Mouse (Mus musculus) MEL (cell line): ENCODE measurements around the gene Arid1b. TPM values are rescaled to one million over a fixed set of nuclear protein-coding genes. Genes with fewer than 3 reads are reported as not detected.

Source experiments
- DNase-seq: peaks from one replicate; pipeline ENCODE4 v3.0.0; 2011; ENCODE audit warnings: low read depth, low spot score
- H3K27ac ChIP-seq: 2 replicates; pipeline ENCODE4 v1.5.1; 2012; ENCODE audit warnings: low read depth, mild to moderate bottlenecking, control low read depth, low read length, moderate library complexity; ENCODE audit not compliant: control insufficient read depth
- H3K27me3 ChIP-seq, 2 experiments: fragments of 150-350 bp in 1 of 2; sonication (generic) in 1 of 2; 2 replicates each; pipeline ENCODE4 v1.6.1; 2012; ENCODE audit warnings: low read length in 2 of 2, mild to moderate bottlenecking in 2 of 2, improper control_type of control experiment in 1 of 2, moderate library complexity in 1 of 2; ENCODE audit not compliant: insufficient read depth in 2 of 2, control insufficient read depth in 1 of 2
- H3K36me3 ChIP-seq, 2 experiments: 2 replicates each; pipeline ENCODE4 v1.6.1; 2012 to 2014; ENCODE audit warnings: low read length in 2 of 2, improper control_type of control experiment in 1 of 2, inconsistent platforms in 1 of 2, mild to moderate bottlenecking in 1 of 2; ENCODE audit not compliant: insufficient read depth in 2 of 2, control insufficient read depth in 1 of 2
- H3K4me1 ChIP-seq, 2 experiments: fragments of 150-350 bp in 1 of 2; sonication (generic) in 1 of 2; 2 replicates each; pipeline ENCODE4 v1.6.1; 2012; ENCODE audit warnings: low read length in 2 of 2, improper control_type of control experiment in 1 of 2, mild to moderate bottlenecking in 1 of 2; ENCODE audit not compliant: insufficient read depth in 2 of 2, control insufficient read depth in 1 of 2
- H3K4me3 ChIP-seq, 2 experiments: fragments of 150-350 bp in 1 of 2; sonication (generic) in 1 of 2; 2 replicates each; pipeline ENCODE4 v1.5.1; 2012; ENCODE audit warnings: low read depth in 2 of 2, low read length in 2 of 2, mild to moderate bottlenecking in 2 of 2, moderate library complexity in 2 of 2, control low read depth in 1 of 2, improper control_type of control experiment in 1 of 2; ENCODE audit not compliant: control insufficient read depth in 1 of 2, insufficient read depth in 1 of 2
- H3K79me2 ChIP-seq: 2 replicates; pipeline ENCODE4 v1.6.1; 2012; ENCODE audit warnings: mild to moderate bottlenecking, low read length, moderate library complexity; ENCODE audit not compliant: control insufficient read depth, poor library complexity, insufficient read depth
- H3K9ac ChIP-seq: 2 replicates; pipeline ENCODE4 v1.6.1; 2012; ENCODE audit warnings: low read depth, mild to moderate bottlenecking, control low read depth, low read length, moderate library complexity; ENCODE audit not compliant: control insufficient read depth, poor library complexity, severe bottlenecking
- H3K9me3 ChIP-seq: fragments of 150-350 bp; sonication (generic); replicated peaks from 2 replicates; pipeline ENCODE4 v1.6.1; 2012; ENCODE audit warnings: mild to moderate bottlenecking, low read length, improper control_type of control experiment, moderate library complexity; ENCODE audit not compliant: insufficient read depth
- BHLHE40 ChIP-seq: IDR thresholded peaks from 2 replicates; pipeline ENCODE4 v1.6.1; 2012; ENCODE audit warnings: low read depth, mild to moderate bottlenecking, inconsistent platforms, low read length, improper control_type of control experiment, borderline replicate concordance
- ETS1 ChIP-seq: IDR thresholded peaks from 2 replicates; pipeline ENCODE4 v1.6.1; 2012; ENCODE audit warnings: low read depth, mild to moderate bottlenecking, inconsistent platforms, low read length, improper control_type of control experiment, moderate library complexity
- GABPA ChIP-seq: IDR thresholded peaks from 2 replicates; pipeline ENCODE4 v1.6.1; 2012; ENCODE audit warnings: low read depth, mild to moderate bottlenecking, inconsistent platforms, low read length, improper control_type of control experiment, moderate library complexity
- GATA1 ChIP-seq: IDR thresholded peaks from 2 replicates; pipeline ENCODE4 v1.6.1; 2011; ENCODE audit warnings: low read depth, low read length, improper control_type of control experiment
- MAFK ChIP-seq: IDR thresholded peaks from 2 replicates; pipeline ENCODE4 v1.6.1; 2011; ENCODE audit warnings: low read depth, mild to moderate bottlenecking, low read length, improper control_type of control experiment, borderline replicate concordance
- MAX ChIP-seq: IDR thresholded peaks from 2 replicates; pipeline ENCODE4 v1.6.1; 2011; ENCODE audit warnings: low read length, improper control_type of control experiment
- MAZ ChIP-seq: IDR thresholded peaks from 2 replicates; pipeline ENCODE4 v1.6.1; 2012; ENCODE audit warnings: low read depth, mild to moderate bottlenecking, inconsistent platforms, low read length, improper control_type of control experiment
- MEF2A ChIP-seq: IDR thresholded peaks from 2 replicates; pipeline ENCODE4 v1.6.1; 2014; ENCODE audit warnings: low read depth, mild to moderate bottlenecking, inconsistent platforms, low read length, improper control_type of control experiment; ENCODE audit not compliant: poor library complexity, insufficient replicate concordance, severe bottlenecking; ENCODE audit errors: extremely low read depth
- MXI1 ChIP-seq: IDR thresholded peaks from 2 replicates; pipeline ENCODE4 v1.6.1; 2011; ENCODE audit warnings: mild to moderate bottlenecking, low read depth, low read length, improper control_type of control experiment
- MYC ChIP-seq: IDR thresholded peaks from 2 replicates; pipeline ENCODE4 v1.6.1; 2011; ENCODE audit warnings: low read depth, mild to moderate bottlenecking, low read length, improper control_type of control experiment, moderate library complexity
- NELFE ChIP-seq: IDR thresholded peaks from 2 replicates; pipeline ENCODE4 v1.6.1; 2011; ENCODE audit warnings: low read depth, low read length, improper control_type of control experiment
- NRF1 ChIP-seq: IDR thresholded peaks from 2 replicates; pipeline ENCODE4 v1.6.1; 2014; ENCODE audit warnings: low read depth, mild to moderate bottlenecking, inconsistent platforms, low read length, improper control_type of control experiment, moderate library complexity; ENCODE audit not compliant: poor library complexity, insufficient read depth, severe bottlenecking
- POLR2A ChIP-seq, 2 experiments: IDR thresholded peaks; 2 replicates each; pipeline ENCODE4 v1.6.1; 2011 to 2012; ENCODE audit warnings: low read length in 2 of 2, mild to moderate bottlenecking in 2 of 2, control low read depth in 1 of 2, improper control_type of control experiment in 1 of 2, low read depth in 1 of 2, moderate library complexity in 1 of 2; ENCODE audit not compliant: control insufficient read depth in 1 of 2, insufficient read depth in 1 of 2, poor library complexity in 1 of 2
- POLR2AphosphoS5 ChIP-seq: IDR thresholded peaks from 2 replicates; pipeline ENCODE4 v1.6.1; 2012; ENCODE audit warnings: low read depth, borderline replicate concordance, mild to moderate bottlenecking, inconsistent platforms, low read length, moderate library complexity, mixed read lengths
- RAD21 ChIP-seq: IDR thresholded peaks from 2 replicates; pipeline ENCODE4 v1.6.1; 2011; ENCODE audit warnings: mild to moderate bottlenecking, low read depth, low read length, improper control_type of control experiment
- SIN3A ChIP-seq: IDR thresholded peaks from 2 replicates; pipeline ENCODE4 v1.6.1; 2012; ENCODE audit warnings: low read length, improper control_type of control experiment, inconsistent platforms
- TBP ChIP-seq: IDR thresholded peaks from 2 replicates; pipeline ENCODE4 v1.8.0; 2011; ENCODE audit warnings: low read depth, low read length, improper control_type of control experiment
- TCF12 ChIP-seq: IDR thresholded peaks from 2 replicates; pipeline ENCODE4 v1.6.1; 2014; ENCODE audit warnings: low read depth, mild to moderate bottlenecking, inconsistent platforms, low read length, improper control_type of control experiment, moderate library complexity
- UBTF ChIP-seq: IDR thresholded peaks from 2 replicates; pipeline ENCODE4 v1.6.1; 2012; ENCODE audit warnings: low read depth, mild to moderate bottlenecking, inconsistent platforms, low read length, improper control_type of control experiment, moderate library complexity, borderline replicate concordance; ENCODE audit not compliant: insufficient read depth
- ZNF384 ChIP-seq: IDR thresholded peaks from 2 replicates; pipeline ENCODE4 v1.6.1; 2012; ENCODE audit warnings: low read depth, mild to moderate bottlenecking, inconsistent platforms, low read length, improper control_type of control experiment
- polyA plus RNA-seq, 2 experiments: library from polyadenylated mRNA; stranded (reverse) in 1 of 2; unstranded in 1 of 2; fragments of >175 nt in 1 of 2; fragments of >200 nt in 1 of 2; gene quantifications; 2 replicates each; pipeline versions ENCODE4 v1.2.1 to v1.2.4; 2012; ENCODE audit warnings: low replicate concordance in 2 of 2, low read depth in 1 of 2; ENCODE audit not compliant: insufficient read length in 2 of 2, insufficient read depth in 1 of 2, missing spikeins in 1 of 2
- total RNA-seq: library from RNA; depleted of rRNA; stranded (reverse); fragments of 300-350 nt; gene quantifications from 2 replicates; pipeline ENCODE4 v1.2.3, GENCODE M21; 2012

The Arid1b gene
- total and polyA plus RNA-seq, 3 experiments: 13.4 to 17.4 TPM; not detected in 1

DNA sequence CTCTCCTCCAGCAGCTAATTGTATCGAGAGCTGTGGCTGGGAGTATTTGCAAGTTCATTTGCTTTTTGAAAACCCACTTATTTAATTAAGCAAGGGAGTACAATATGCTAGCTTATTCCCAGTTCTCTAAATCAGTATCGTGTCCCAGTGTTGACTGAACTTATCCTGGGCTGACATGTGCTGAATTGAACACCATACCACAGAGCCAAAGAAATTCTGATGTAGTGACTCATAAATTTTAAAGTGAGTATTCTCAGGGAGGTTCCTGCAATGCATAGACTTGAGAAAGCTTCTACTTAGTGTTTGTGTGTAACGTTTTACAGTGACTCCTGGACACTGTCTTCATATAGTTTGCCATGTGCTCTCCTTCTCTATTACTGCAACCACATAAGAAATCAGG is 243.6 kb downstream of the Arid1b start:
- DNase-seq: no peak
- peaks cover 0 to 14% of the 10 kb centered on the region in 2 experiments; a peak in 2 of 4 replicates for H3K36me3 ChIP-seq
- TF ChIP-seq NELFE (no peak), POLR2A (IDR thresholded peaks at IDR 0.05; ENCODE audit: control insufficient read depth in 1 of 2, insufficient read depth in 1 of 2, low read depth in 1 of 2, low read length in 2 of 2, poor library complexity in 1 of 2) (no peak), POLR2AphosphoS5 (no peak), BHLHE40 (no peak), RAD21 (no peak), NRF1 (no peak), MYC (no peak)
- peaks cover 4% of the 10 kb centered on the region for H3K79me2 ChIP-seq
- no peak overlapping the region for H3K9ac ChIP-seq
- no peak overlapping the region for H3K4me3 ChIP-seq
- no peaks in the 10 kb centered on the region for H3K27me3 ChIP-seq
- peaks cover 6 to 8% of the 10 kb centered on the region in 2 experiments for H3K4me1 ChIP-seq
- H3K9me3 ChIP-seq: no peaks in the 10 kb centered on the region
- H3K27ac ChIP-seq: no peak overlapping the region

DNA sequence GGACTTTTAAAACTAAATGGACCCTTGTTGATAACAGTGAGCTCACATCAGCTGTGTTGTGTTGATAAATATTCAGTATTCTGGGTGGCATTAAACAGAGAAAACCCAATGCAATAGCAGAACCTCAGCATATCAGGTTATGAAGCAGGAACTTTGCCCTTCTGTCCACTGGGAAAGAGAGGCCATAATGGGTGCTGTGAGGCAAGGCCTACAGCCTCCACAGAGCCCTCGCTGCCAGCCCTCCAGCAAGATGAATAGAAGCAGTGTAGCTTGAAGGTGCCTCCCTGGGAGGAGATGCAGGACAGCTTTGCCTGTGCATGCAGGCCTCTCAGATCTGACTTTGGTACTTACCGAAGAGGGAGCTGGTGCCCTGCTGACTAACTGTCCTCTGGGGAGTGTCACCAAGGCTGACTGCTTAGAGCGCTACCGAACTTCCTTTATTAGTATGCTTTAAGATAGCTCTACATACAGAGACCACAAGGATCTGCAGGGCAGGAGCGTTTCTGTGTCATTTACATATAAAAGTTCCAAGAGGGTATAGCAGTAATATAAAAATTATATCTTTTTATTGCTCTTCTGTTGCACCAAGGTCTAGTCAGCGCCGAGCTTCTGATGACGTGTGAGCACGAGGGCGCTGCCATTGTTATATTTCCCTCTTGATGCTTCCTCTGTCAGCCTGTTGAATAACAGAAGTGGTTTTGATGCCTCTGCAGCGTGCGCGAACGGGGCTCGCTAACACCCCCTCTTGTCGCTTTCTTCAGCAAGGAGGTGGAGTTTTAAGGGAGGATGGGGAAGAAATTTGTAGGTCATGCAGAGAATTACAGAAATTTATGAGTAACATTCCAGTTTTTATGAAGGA is 244.5 kb downstream of the Arid1b start:
- peaks cover 6 to 8% of the 10 kb centered on the region in 2 experiments for H3K4me1 ChIP-seq
- peaks cover 0 to 14% of the 10 kb centered on the region in 2 experiments; a peak in 3 of 4 replicates for H3K36me3 ChIP-seq
- H3K27ac ChIP-seq: peak overlapping the region; percentile 74
- no peaks in the 10 kb centered on the region for H3K27me3 ChIP-seq
- DNase-seq: peak; percentile 87
- peaks cover 4% of the 10 kb centered on the region for H3K79me2 ChIP-seq
- peak overlapping the region; percentile 32 to 55 for H3K4me3 ChIP-seq
- peak overlapping the region; percentile 69 for H3K9ac ChIP-seq
- no peaks in the 10 kb centered on the region for H3K9me3 ChIP-seq
- TF ChIP-seq ZNF384: no peak
- peak; percentile 91 for TF ChIP-seq MAX
- TF ChIP-seq ETS1: 0 out of 2 replicates have a peak, but pooled peaks have one; percentile 20
- TF ChIP-seq GABPA: no peak
- TF ChIP-seq MYC: peak; percentile 89
- TF ChIP-seq POLR2A (IDR thresholded peaks at IDR 0.05; ENCODE audit: control insufficient read depth in 1 of 2, insufficient read depth in 1 of 2, low read depth in 1 of 2, low read length in 2 of 2, poor library complexity in 1 of 2): peak in 1 of 2 experiments; percentile 57; a peak in 2 of 4 replicates
- no peak for TF ChIP-seq MAFK
- 0 out of 2 replicates have a peak, but pooled peaks have one; percentile 71 for TF ChIP-seq UBTF
- TF ChIP-seq TCF12: no peak
- peak; percentile 91 for TF ChIP-seq SIN3A
- no peak for TF ChIP-seq GATA1
- TF ChIP-seq MEF2A: no peak
- TF ChIP-seq MXI1: peak; percentile 99
- TF ChIP-seq TBP: peak; percentile 80
- no peak for TF ChIP-seq MAZ
- peak; percentile 24; the same call in 1 of the 2 replicates for TF ChIP-seq NELFE
- TF ChIP-seq POLR2AphosphoS5: no peak
